Mouse (Mus musculus) liver, embryonic 16.5 days (tissue): Measurements from ENCODE around the gene Atxn7l3. TPM values are rescaled to one million over a fixed set of nuclear protein-coding genes. Genes with fewer than 3 reads are reported as not detected.
A peak's percentile ranks its signal among the peaks of the same experiment; 100 is the strongest.

ENCODE experiments used
- ATAC-seq: fragments of 200-750 bp; cut with Nextera tagmentation; 2 replicates; pipeline ENCODE4 v1.8.0; 2017; ENCODE audit warnings: low read depth, mild to moderate bottlenecking, moderate number of reproducible peaks, moderate library complexity
- H3K27ac ChIP-seq: fragments of 300-500 bp; sonication (generic); 2 replicates; pipeline ENCODE4 v1.5.1; 2014; ENCODE audit warnings: mild to moderate bottlenecking, low read length
- H3K27me3 ChIP-seq: fragments of 300-500 bp; sonication (generic); 2 replicates; pipeline ENCODE4 v1.6.1; 2014; ENCODE audit warnings: low read depth, low read length, mixed read lengths; ENCODE audit not compliant: control insufficient read depth, insufficient read depth
- H3K36me3 ChIP-seq: fragments of 300-500 bp; sonication (generic); 2 replicates; pipeline ENCODE4 v1.6.1; 2014; ENCODE audit warnings: mild to moderate bottlenecking; ENCODE audit not compliant: control insufficient read depth, insufficient read depth
- H3K4me1 ChIP-seq: fragments of 300-500 bp; sonication (generic); 2 replicates; pipeline ENCODE4 v1.6.1; 2014; ENCODE audit warnings: low read depth, low read length, mixed read lengths; ENCODE audit not compliant: control insufficient read depth
- H3K4me2 ChIP-seq: fragments of 300-500 bp; sonication (generic); 2 replicates; pipeline ENCODE4 v1.6.1; 2014; ENCODE audit warnings: low read depth, low read length, mixed read lengths
- H3K4me3 ChIP-seq: fragments of 300-500 bp; sonication (generic); 2 replicates; pipeline ENCODE4 v1.5.1; 2014; ENCODE audit warnings: low read depth, mild to moderate bottlenecking, low read length
- H3K9ac ChIP-seq: fragments of 300-500 bp; sonication (generic); 2 replicates; pipeline ENCODE4 v1.6.1; 2014; ENCODE audit warnings: low read depth, low read length
- H3K9me3 ChIP-seq: fragments of 300-500 bp; sonication (generic); replicated peaks from 2 replicates; pipeline ENCODE4 v1.6.1; 2016; ENCODE audit warnings: low read length; ENCODE audit not compliant: control insufficient read depth
- WGBS: fragments of 180-500 bp; shearing (Covaris S2); extraction: QIAGEN DNeasy Blood & Tissue Kit; methylation state at CpG from one replicate; pipeline ENCODE4 v1.1.7; 2014; ENCODE audit not compliant: insufficient replicate concordance; 5-methylcytosine and 5-hydroxymethylcytosine counted together
- polyA plus RNA-seq: library from polyadenylated mRNA; unstranded; fragments of >200 nt; fragmentation: Nextera tagmentation; extraction: Ambion mirVana; gene quantifications from 2 replicates; pipeline ENCODE4 v1.2.1, GENCODE M21; 2015

Gene Atxn7l3
- polyA plus RNA-seq, 1 experiment from 2014 or later: 3.2 TPM

- Histone ChIP-seq H3K9me3 (no peaks in the 10 kb centered on the region), H3K4me2 (peak overlapping the region; percentile 100), H3K27ac (peak overlapping the region; percentile 78), H3K4me3 (peak overlapping the region; percentile 99), H3K36me3 (peaks cover 35% of the 10 kb centered on the region), H3K4me1 (peaks cover 36% of the 10 kb centered on the region), H3K27me3 (peaks cover under 1% of the 10 kb centered on the region; the same call in 1 of the 2 replicates), H3K9ac (peak overlapping the region; percentile 85)
- WGBS: 11% methylated on average over 14 of the region's 14 CpGs
- no peak for ATAC-seq
Measured at GRCm38 (mm10) chr11:102315690-102316571, 19.5 kb upstream of the Atxn7l3 start.

GRCm38 (mm10) chr11:102314321-102314720 is 17.9 kb upstream of the Atxn7l3 start:
- WGBS: 77% methylated on average over 12 of the region's 12 CpGs
- no peak overlapping the region for H3K27ac ChIP-seq
- H3K9me3 ChIP-seq: no peaks in the 10 kb centered on the region
- no peak overlapping the region for H3K9ac ChIP-seq
- ATAC-seq: no peak
- peaks cover 45% of the 10 kb centered on the region for H3K36me3 ChIP-seq
- peaks cover 41% of the 10 kb centered on the region for H3K4me1 ChIP-seq
- H3K4me3 ChIP-seq: no peak overlapping the region
- H3K27me3 ChIP-seq: no peaks in the 10 kb centered on the region
- H3K4me2 ChIP-seq: no peak overlapping the region

GRCm38 (mm10) chr11:102312586-102312985 is 16.2 kb upstream of the Atxn7l3 start:
- Histone ChIP-seq H3K27ac (no peak overlapping the region), H3K36me3 (peaks cover 52% of the 10 kb centered on the region), H3K9me3 (no peaks in the 10 kb centered on the region), H3K4me3 (no peak overlapping the region), H3K27me3 (no peaks in the 10 kb centered on the region), H3K4me2 (no peak overlapping the region), H3K4me1 (peaks cover 49% of the 10 kb centered on the region), H3K9ac (0 out of 2 replicates have a peak overlapping the region, but pooled peaks have one; percentile 6)
- WGBS: 80% methylated on average over 6 of the region's 6 CpGs
- ATAC-seq: no peak

- ATAC-seq: no peak
- H3K27me3 ChIP-seq: no peaks in the 10 kb centered on the region
- no peak overlapping the region for H3K9ac ChIP-seq
- 91% methylated on average over 4 of the region's 4 CpGs for WGBS
- no peak overlapping the region for H3K4me2 ChIP-seq
- peaks cover 49% of the 10 kb centered on the region for H3K4me1 ChIP-seq
- no peak overlapping the region for H3K4me3 ChIP-seq
- H3K27ac ChIP-seq: 0 out of 2 replicates have a peak overlapping the region, but pooled peaks have one; percentile 1
- H3K9me3 ChIP-seq: no peaks in the 10 kb centered on the region
- peaks cover 58% of the 10 kb centered on the region for H3K36me3 ChIP-seq
Measured at GRCm38 (mm10) chr11:102311966-102312365, 15.5 kb upstream of the Atxn7l3 start.

- Histone ChIP-seq H3K27ac (peak overlapping the region; percentile 8; the same call in 1 of the 2 replicates), H3K4me1 (peaks cover 45% of the 10 kb centered on the region), H3K9ac (no peak overlapping the region), H3K36me3 (peaks cover 67% of the 10 kb centered on the region), H3K4me3 (no peak overlapping the region), H3K4me2 (peak overlapping the region; percentile 77), H3K9me3 (no peaks in the 10 kb centered on the region), H3K27me3 (no peaks in the 10 kb centered on the region)
- WGBS: 59% methylated on average over 35 of the region's 38 CpGs
- ATAC-seq: no peak
Measured at GRCm38 (mm10) chr11:102310768-102311695, 14.6 kb upstream of the Atxn7l3 start.

GRCm38 (mm10) chr11:102309821-102310617 is 13.6 kb upstream of the Atxn7l3 start:
- Histone ChIP-seq H3K4me1 (peaks cover 35% of the 10 kb centered on the region), H3K9me3 (no peaks in the 10 kb centered on the region), H3K27me3 (no peaks in the 10 kb centered on the region), H3K4me2 (peak overlapping the region; percentile 77), H3K4me3 (peak overlapping the region; percentile 61), H3K36me3 (peaks cover 67% of the 10 kb centered on the region), H3K27ac (peak overlapping the region; percentile 72), H3K9ac (peak overlapping the region; percentile 60)
- WGBS: 73% methylated on average over 22 of the region's 22 CpGs
- ATAC-seq: no peak

GRCm38 (mm10) chr11:102308979-102309378 is 12.5 kb upstream of the Atxn7l3 start:
- under 1% methylated on average over 27 of the region's 27 CpGs for WGBS
- ATAC-seq: peak; percentile 95
- Histone ChIP-seq H3K9me3 (no peaks in the 10 kb centered on the region), H3K4me1 (peaks cover 32% of the 10 kb centered on the region), H3K36me3 (peaks cover 57% of the 10 kb centered on the region), H3K4me2 (peak overlapping the region; percentile 77), H3K27me3 (no peaks in the 10 kb centered on the region), H3K27ac (peak overlapping the region; percentile 72), H3K9ac (peak overlapping the region; percentile 60), H3K4me3 (peak overlapping the region; percentile 61)

- Histone ChIP-seq H3K27me3 (no peaks in the 10 kb centered on the region), H3K36me3 (peaks cover 48% of the 10 kb centered on the region), H3K4me1 (peaks cover 32% of the 10 kb centered on the region)
Measured at GRCm38 (mm10) chr11:102308104-102308503, 11.7 kb upstream of the Atxn7l3 start.

More at GRCm38 (mm10) chr11:102308104-102308503, 11.7 kb upstream of the Atxn7l3 start:
- Histone ChIP-seq H3K4me3 (no peak overlapping the region), H3K4me2 (no peak overlapping the region), H3K27ac (no peak overlapping the region), H3K9me3 (no peaks in the 10 kb centered on the region), H3K9ac (no peak overlapping the region)
- no peak for ATAC-seq
- 73% methylated on average over 9 of the region's 9 CpGs for WGBS
